Comparison of ENCODE assay signal across 8 mouse cellular contexts in genomic region chrX:136172118-136172551, GRCm38 (mm10). TPM values are rescaled to one million over a fixed set of nuclear protein-coding genes. Genes with fewer than 3 reads are reported as not detected.
A peak's percentile ranks its signal among the peaks of the same experiment; 100 is the strongest.
DNase-seq lines count a peak whose midpoint lies in the region; ATAC-seq and TF ChIP-seq lines count a peak whose summit lies in the region.

Gene Tceal8 (minus strand): TSS chrX:136172342.

- DNase-seq in fat pad, adult 2 months (ENCODE audit: extremely low read depth, low read depth, low spot score), result peak; percentile 21
- DNase-seq in kidney, postnatal 0 days (ENCODE audit: low spot score), result peak; percentile 95
- DNase-seq in liver, adult 2 months (ENCODE audit: extremely low read depth, low read depth, low spot score), result peak; percentile 85
- peak; percentile 30 for DNase-seq in splenic B cell, adult 2 months (ENCODE audit: low read depth, low spot score)

- no peaks in the 10 kb centered on the region for H3K9me3 ChIP-seq in heart, embryonic 12.5 days (replicated peaks)
- no peaks in the 10 kb centered on the region for H3K9me3 ChIP-seq in kidney, postnatal 0 days (replicated peaks; ENCODE audit: low read length)

- peak within 1 kb of the TSS; percentile 83 for H3ac ChIP-seq in C2C12 (ENCODE audit: control insufficient read depth, insufficient read length, low read depth)

- H3K9ac ChIP-seq in heart, embryonic 12.5 days, result peak within 1 kb of the TSS; percentile 89
- H3K9ac ChIP-seq in kidney, postnatal 0 days (ENCODE audit: low read depth, low read length), result peak within 1 kb of the TSS; percentile 78
- H3K9ac ChIP-seq in liver, adult 2 months (ENCODE audit: low read depth, low read length), result peak within 1 kb of the TSS; percentile 77

- no peaks in the 10 kb centered on the region for H3K27me3 ChIP-seq in C2C12 (ENCODE audit: control insufficient read depth, insufficient read depth, insufficient read length)
- no peaks in the 10 kb centered on the region for H3K27me3 ChIP-seq in heart, embryonic 12.5 days (replicated peaks)
- no peaks in the 10 kb centered on the region for H3K27me3 ChIP-seq in kidney, postnatal 0 days (ENCODE audit: insufficient read depth, low read length)
- H3K27me3 ChIP-seq in liver, adult 2 months (ENCODE audit: control insufficient read depth, insufficient read depth, low read length), result no peaks in the 10 kb centered on the region
- no peaks in the 10 kb centered on the region for H3K27me3 ChIP-seq in splenic B cell, adult 2 months (ENCODE audit: control insufficient read depth, insufficient read depth, low read length, poor library complexity, severe bottlenecking)

- H3K4me1 ChIP-seq in brown adipose tissue, adult 24 weeks (ENCODE audit: control insufficient read depth, insufficient read depth, insufficient read length, low read length), result no peaks in the 10 kb centered on the region
- H3K4me1 ChIP-seq in heart, embryonic 12.5 days (replicated peaks), result no peaks in the 10 kb centered on the region
- no peaks in the 10 kb centered on the region; the same call in 1 of the 2 replicates for H3K4me1 ChIP-seq in kidney, postnatal 0 days (replicated peaks; ENCODE audit: insufficient read depth, low read length)
- H3K4me1 ChIP-seq in liver, adult 2 months (ENCODE audit: control insufficient read depth, insufficient read depth, low read length), result no peaks in the 10 kb centered on the region

- H3K4me2 ChIP-seq in heart, embryonic 12.5 days, result peak within 1 kb of the TSS; percentile 77
- H3K4me2 ChIP-seq in kidney, postnatal 0 days (ENCODE audit: low read length), result peak within 1 kb of the TSS; percentile 53

- no peak for TF ChIP-seq POLR2A in liver, adult 2 months (IDR thresholded peaks at IDR 0.05; ENCODE audit: extremely low read depth, insufficient read depth, low read length)

- peaks cover 12% of the 10 kb centered on the region for H3K36me3 ChIP-seq in C2C12 (ENCODE audit: control insufficient read depth, insufficient read depth)
- H3K36me3 ChIP-seq in heart, embryonic 12.5 days, result no peaks in the 10 kb centered on the region; the same call in 1 of the 2 replicates
- H3K36me3 ChIP-seq in kidney, postnatal 0 days (ENCODE audit: insufficient read depth, low read length), result no peaks in the 10 kb centered on the region
- H3K36me3 ChIP-seq in liver, adult 2 months (ENCODE audit: control insufficient read depth, insufficient read depth, low read length), result no peaks in the 10 kb centered on the region
- H3K36me3 ChIP-seq in splenic B cell, adult 2 months (ENCODE audit: control insufficient read depth, insufficient read depth, low read length, poor library complexity, severe bottlenecking), result no peaks in the 10 kb centered on the region

- peaks cover 9% of the 10 kb centered on the region for H3K79me2 ChIP-seq in C2C12 (ENCODE audit: control insufficient read depth, insufficient read depth)
- no peaks in the 10 kb centered on the region for H3K79me2 ChIP-seq in liver, adult 2 months (ENCODE audit: control insufficient read depth, insufficient read depth, low read length)

- H3K4me3 ChIP-seq in C2C12 (ENCODE audit: insufficient read depth, poor library complexity, severe bottlenecking), result peak within 1 kb of the TSS; percentile 51
- peak within 1 kb of the TSS; percentile 83 for H3K4me3 ChIP-seq in brown adipose tissue, adult 24 weeks (ENCODE audit: insufficient read depth, low read depth, low read length)
- peak within 1 kb of the TSS; percentile 71 for H3K4me3 ChIP-seq in heart, embryonic 12.5 days
- peak within 1 kb of the TSS; percentile 58 for H3K4me3 ChIP-seq in kidney, postnatal 0 days (replicated peaks; ENCODE audit: low read depth, low read length)
- peak within 1 kb of the TSS; percentile 67 for H3K4me3 ChIP-seq in liver, adult 2 months (ENCODE audit: insufficient read depth, low read depth, low read length)

- H3K79me3 ChIP-seq in C2C12 (ENCODE audit: low read depth), result peaks cover 11% of the 10 kb centered on the region

- no peak for TF ChIP-seq CTCF in C2C12 (IDR thresholded peaks at IDR 0.05; ENCODE audit: control insufficient read depth, insufficient read depth, insufficient read length)
- peak; percentile 42; the same call in 1 of the 2 replicates for TF ChIP-seq CTCF in kidney, postnatal 0 days (IDR thresholded peaks at IDR 0.05; ENCODE audit: low read depth)
- TF ChIP-seq CTCF in liver, adult 2 months (IDR thresholded peaks at IDR 0.05; ENCODE audit: low read depth, low read length), result no peak

- peak; percentile 94 for ATAC-seq in heart, embryonic 12.5 days (ENCODE audit: insufficient number of reproducible peaks, low FRiP score)
- ATAC-seq in kidney, postnatal 0 days (replicated peaks; ENCODE audit: low FRiP score, low read depth), result peak; percentile 95
- peak; percentile 78 for ATAC-seq in monocyte, adult 5-6 weeks (replicated peaks; ENCODE audit: insufficient number of reproducible peaks, low FRiP score, low TSS enrichment, poor library complexity, severe bottlenecking)

- WGBS in heart, embryonic 12.5 days, result 13% methylated on average over 10 of the region's 10 CpGs
- WGBS in kidney, postnatal 0 days, result 22% methylated on average over 10 of the region's 10 CpGs
- 0% methylated on average over 10 of the region's 10 CpGs for WGBS in liver, adult 2 months

- peak within 1 kb of the TSS; percentile 80 for H3K27ac ChIP-seq in brown adipose tissue, adult 24 weeks (replicated peaks; ENCODE audit: low read depth, low read length)
- peak within 1 kb of the TSS; percentile 96 for H3K27ac ChIP-seq in heart, embryonic 12.5 days (ENCODE audit: poor library complexity, severe bottlenecking)
- H3K27ac ChIP-seq in kidney, postnatal 0 days, result peak within 1 kb of the TSS; percentile 89
- H3K27ac ChIP-seq in liver, adult 2 months (replicated peaks; ENCODE audit: insufficient read depth, low read depth, low read length), result peak within 1 kb of the TSS; percentile 80

TF ChIP-seq in C2C12, 6 proteins besides CTCF, POLR2A, EP300 and RAD21:
- TF ChIP-seq USF1 (IDR thresholded peaks at IDR 0.05; ENCODE audit: low read depth) (peak; percentile 99), MYOG (IDR thresholded peaks at IDR 0.05; ENCODE audit: control insufficient read depth, extremely low read depth, insufficient read length) (no peak), MYOD1 (IDR thresholded peaks at IDR 0.05; ENCODE audit: control insufficient read depth, insufficient read length, low read depth) (no peak), FOSL1 (IDR thresholded peaks at IDR 0.05; ENCODE audit: insufficient read depth, low read length, poor library complexity, severe bottlenecking) (no peak), MAX (IDR thresholded peaks at IDR 0.05) (no peak)

RNA-seq across cellular contexts. Expression of gene Tceal8, which starts in this region (rescaled TPM):
- 58.1 TPM for polyA plus RNA-seq in C2C12 (2012; fragmentation: generic; extraction: Trizol)
- polyA plus RNA-seq in brown adipose tissue, adult 24 weeks (2012; ENCODE audit: insufficient read depth, insufficient read length, missing spikeins), result 36.9 and 44.8 TPM in 2 replicates
- polyA plus RNA-seq in heart, embryonic 12.5 days (2016; fragmentation: Nextera tagmentation; extraction: Ambion mirVana), result 265 and 277 TPM in 2 replicates
- polyA plus RNA-seq in kidney, postnatal 0 days (2015; fragmentation: Nextera tagmentation; extraction: Ambion mirVana), result 206 and 209 TPM in 2 replicates
- total RNA-seq in liver, adult 2 months (2014; rRNA removed), result 19.1 and 31.2 TPM in 2 replicates
- polyA plus RNA-seq in liver, adult 2 months (2012; rRNA removed), result 3.1 and 5.1 TPM in 2 replicates
- total RNA-seq in monocyte, adult 5-6 weeks (2017), result 6.5 to 17.3 TPM (median 15.9 TPM) in 3 replicates

Comparison
In these comparisons a context has a peak if more than half of its experiments do, and no peak if none do; other contexts are left out.
1. Peak in every context shown above with its lines: DNase-seq, ATAC-seq, H3K4me3 ChIP-seq and H3K27ac ChIP-seq.
2. DNase-seq: peak in every context shown above with its lines; median percentile 95 in kidney, postnatal 0 days; 85 in liver, adult 2 months; 30 in splenic B cell, adult 2 months; 21 in fat pad, adult 2 months.